Mouse (Mus musculus) megakaryocyte progenitor cell, adult 5-6 weeks (primary cell): ENCODE data around the gene Dstn. TPM values are rescaled to one million over a fixed set of nuclear protein-coding genes. Genes with fewer than 3 reads are reported as not detected.

Source experiments
- total RNA-seq, 2 experiments: library from RNA; stranded (forward) in 1 of 2; stranded (reverse) in 1 of 2; fragments of 157-497, 149-512 nt in 1 of 2; fragments of 200-1000 nt in 1 of 2; gene quantifications; 2 replicates each; pipeline versions ENCODE4 v1.2.3 to v1.2.4; 2015 to 2017

Gene Dstn
- total RNA-seq, 2 experiments from 2014 or later = 426 to 687 TPM

Other genes starting within 250 kb of the Dstn start
- 0.07 TPM in 1 of 2 replicates, not detected in the other for gene Bfsp1, start 52.1 kb upstream of the Dstn start, total RNA-seq (2015)
- 0.50 TPM in 1 of 2 replicates, not detected in the other for gene Bfsp1, start 52.1 kb upstream of the Dstn start, total RNA-seq (2017)
- 178 and 204 TPM in 2 replicates for gene Rrbp1, start 95.9 kb downstream of the Dstn start, total RNA-seq (2015)
- 187 and 234 TPM in 2 replicates for gene Rrbp1, start 95.9 kb downstream of the Dstn start, total RNA-seq (2017)
- gene Banf2, start 117.7 kb downstream of the Dstn start, total RNA-seq (2015) = not detected in 2 replicates
- not detected in 2 replicates for gene Banf2, start 117.7 kb downstream of the Dstn start, total RNA-seq (2017)